Mouse (Mus musculus) intestine, postnatal 0 days (tissue): ENCODE measurements at regions not wholly inside any gene's neighbourhood (a gene's known extent, or its start where the extent isn't known, plus 50 kb on each side); places are given as distances from the start of the nearest gene placed in this dataset.

Source experiments
- ATAC-seq: fragments of 200-750 bp; cut with Nextera tagmentation; 2 replicates; pipeline ENCODE4 v1.8.0; 2017; ENCODE audit warnings: mild to moderate bottlenecking, moderate TSS enrichment, moderate library complexity
- H3K27ac ChIP-seq: fragments of 300-500 bp; sonication (generic); 2 replicates; pipeline ENCODE4 v1.5.1; 2014; ENCODE audit warnings: mild to moderate bottlenecking, low read depth, low read length, moderate library complexity
- H3K27me3 ChIP-seq: fragments of 300-500 bp; sonication (generic); replicated peaks from 2 replicates; pipeline ENCODE4 v1.6.1; 2014; ENCODE audit warnings: low read length, mixed read lengths; ENCODE audit not compliant: control insufficient read depth, insufficient read depth
- H3K36me3 ChIP-seq: fragments of 300-500 bp; sonication (generic); 2 replicates; pipeline ENCODE4 v1.6.1; 2014; ENCODE audit warnings: mild to moderate bottlenecking, moderate library complexity; ENCODE audit not compliant: control insufficient read depth, insufficient read depth
- H3K4me1 ChIP-seq: fragments of 300-500 bp; sonication (generic); replicated peaks from 2 replicates; pipeline ENCODE4 v1.6.1; 2014; ENCODE audit warnings: antibody characterized with exemption, low read length, mixed read lengths; ENCODE audit not compliant: control insufficient read depth, insufficient read depth
- H3K4me2 ChIP-seq: fragments of 300-500 bp; sonication (generic); replicated peaks from 2 replicates; pipeline ENCODE4 v1.6.1; 2014; ENCODE audit warnings: low read depth, mild to moderate bottlenecking, moderate library complexity
- H3K4me3 ChIP-seq: fragments of 300-500 bp; sonication (generic); 2 replicates; pipeline ENCODE4 v1.5.1; 2014; ENCODE audit warnings: low read depth, low read length
- H3K9ac ChIP-seq: fragments of 300-500 bp; sonication (generic); 2 replicates; pipeline ENCODE4 v1.6.1; 2014; ENCODE audit warnings: mild to moderate bottlenecking, low read depth, low read length
- H3K9me3 ChIP-seq: fragments of 300-500 bp; sonication (generic); 2 replicates; pipeline ENCODE4 v1.6.1; 2016; ENCODE audit warnings: mixed run types; ENCODE audit not compliant: control insufficient read depth
- CTCF ChIP-seq: sonication (generic); IDR thresholded peaks from 2 replicates; pipeline ENCODE4 v1.5.1; 2016; ENCODE audit warnings: low read depth, mild to moderate bottlenecking, control low read depth, antibody characterized with exemption, moderate library complexity
- WGBS: fragments of 180-500 bp; shearing (Covaris S2); extraction: QIAGEN DNeasy Blood & Tissue Kit; methylation state at CpG from one replicate; pipeline ENCODE4 v1.1.7; 2014; 5-methylcytosine and 5-hydroxymethylcytosine counted together

DNA sequence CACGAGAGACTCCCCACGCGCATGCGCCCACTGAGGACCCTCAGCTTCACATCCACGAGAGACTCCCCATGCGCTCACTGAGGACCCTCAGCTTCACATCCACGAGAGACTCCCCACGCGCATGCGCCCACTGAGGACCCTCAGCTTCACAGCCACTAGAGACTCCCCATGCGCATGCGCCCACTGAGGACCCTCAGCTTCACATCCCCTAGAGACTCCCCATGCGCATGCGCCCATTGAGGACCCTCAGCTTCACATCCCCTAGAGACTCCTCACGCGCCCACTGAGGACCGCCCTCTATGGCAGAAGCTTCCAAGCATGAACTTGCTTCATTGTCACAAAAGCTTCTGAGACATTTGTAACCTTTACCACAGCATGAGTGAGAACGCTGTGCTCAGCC lies 221.0 kb downstream of the Pax3 start:
- Histone ChIP-seq H3K9ac (no peak overlapping the region), H3K27ac (no peak overlapping the region), H3K36me3 (no peaks in the 10 kb centered on the region), H3K9me3 (no peaks in the 10 kb centered on the region), H3K4me1 (no peaks in the 10 kb centered on the region), H3K27me3 (no peaks in the 10 kb centered on the region), H3K4me2 (no peak overlapping the region), H3K4me3 (no peak overlapping the region)
- WGBS: 92% methylated on average over 18 of the region's 18 CpGs
- ATAC-seq: no peak
- no peak for TF ChIP-seq CTCF

DNA sequence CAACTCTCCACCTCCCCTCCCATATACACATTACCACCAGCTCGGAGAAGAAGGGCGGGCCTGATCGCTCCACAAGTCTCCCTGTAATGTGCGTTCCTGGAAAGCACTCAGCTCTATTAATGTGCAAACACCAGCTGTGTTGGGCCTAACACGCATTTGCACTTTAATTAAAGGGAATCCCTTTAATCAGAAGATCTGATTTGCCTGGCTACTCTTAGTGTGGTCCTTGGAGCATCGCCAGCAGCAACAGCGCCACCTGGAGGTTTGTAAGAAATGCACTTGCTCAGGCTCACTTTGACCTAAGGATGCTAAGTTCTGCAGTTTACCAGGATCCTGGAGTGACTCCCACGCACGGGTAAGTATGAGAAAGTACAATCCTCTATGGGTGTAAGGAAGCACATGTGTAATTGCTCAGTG lies 224.6 kb downstream of the Pax3 start:
- WGBS: 14% methylated on average over 9 of the region's 9 CpGs
- no peaks in the 10 kb centered on the region for H3K27me3 ChIP-seq
- no peak overlapping the region for H3K4me3 ChIP-seq
- peak; percentile 79 for TF ChIP-seq CTCF
- no peaks in the 10 kb centered on the region for H3K4me1 ChIP-seq
- H3K27ac ChIP-seq: no peak overlapping the region
- no peak for ATAC-seq
- H3K36me3 ChIP-seq: no peaks in the 10 kb centered on the region
- H3K9ac ChIP-seq: no peak overlapping the region
- no peaks in the 10 kb centered on the region for H3K9me3 ChIP-seq
- no peak overlapping the region for H3K4me2 ChIP-seq

- no peaks in the 10 kb centered on the region for H3K27me3 ChIP-seq
- H3K36me3 ChIP-seq: no peaks in the 10 kb centered on the region
- no peak overlapping the region for H3K9ac ChIP-seq
- no peak overlapping the region for H3K4me3 ChIP-seq
- TF ChIP-seq CTCF: no peak
- H3K4me2 ChIP-seq: no peak overlapping the region
- H3K9me3 ChIP-seq: no peaks in the 10 kb centered on the region
- ATAC-seq: no peak
- no peak overlapping the region for H3K27ac ChIP-seq
- no peaks in the 10 kb centered on the region for H3K4me1 ChIP-seq
- WGBS: 35% methylated on average over 3 of the region's 3 CpGs
These were observed 232.1 kb downstream of the Pax3 start for GRCm38 (mm10) chr1:77964656-77965335.

DNA sequence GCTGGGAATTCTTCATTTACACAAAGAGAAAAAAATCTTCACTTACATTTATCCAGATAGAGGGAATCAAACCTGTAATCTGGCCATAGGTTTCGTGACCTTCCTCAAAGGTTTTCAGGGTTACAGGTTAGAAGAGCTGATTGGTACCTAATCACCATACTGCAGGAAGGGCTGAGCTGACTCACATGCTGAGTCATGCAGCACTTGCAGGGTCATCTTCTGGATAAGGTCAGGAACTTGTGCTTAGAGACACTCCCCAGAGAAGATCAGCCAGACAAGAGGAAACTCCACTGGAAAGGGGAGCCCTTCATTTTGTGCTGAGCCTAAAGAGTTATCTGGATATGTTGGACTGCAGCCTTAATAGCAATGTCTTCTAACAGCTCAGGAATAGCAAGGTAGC lies 237.6 kb downstream of the Pax3 start:
- WGBS: 68% methylated on average over 1 of the region's 1 CpGs

GRCm38 (mm10) chr1:77957156-77957767 lies 239.7 kb downstream of the Pax3 start:
- Histone ChIP-seq H3K4me2 (no peak overlapping the region), H3K9me3 (no peaks in the 10 kb centered on the region), H3K4me3 (no peak overlapping the region), H3K36me3 (no peaks in the 10 kb centered on the region), H3K27ac (no peak overlapping the region), H3K4me1 (no peaks in the 10 kb centered on the region), H3K27me3 (no peaks in the 10 kb centered on the region), H3K9ac (no peak overlapping the region)
- WGBS: 60% methylated on average over 8 of the region's 8 CpGs
- no peak for TF ChIP-seq CTCF
- no peak for ATAC-seq

More for the DNA sequence above, 237.6 kb downstream of the Pax3 start:
- H3K4me3 ChIP-seq: no peak overlapping the region
- no peaks in the 10 kb centered on the region for H3K4me1 ChIP-seq
- no peak overlapping the region for H3K9ac ChIP-seq
- ATAC-seq: no peak
- H3K36me3 ChIP-seq: no peaks in the 10 kb centered on the region
- H3K27me3 ChIP-seq: no peaks in the 10 kb centered on the region
- no peak for TF ChIP-seq CTCF
- H3K9me3 ChIP-seq: no peaks in the 10 kb centered on the region
- H3K4me2 ChIP-seq: no peak overlapping the region
- H3K27ac ChIP-seq: no peak overlapping the region

- ATAC-seq: no peak
- no peak overlapping the region for H3K4me3 ChIP-seq
- WGBS: 75% methylated on average over 2 of the region's 2 CpGs
- no peaks in the 10 kb centered on the region for H3K27me3 ChIP-seq
- no peak for TF ChIP-seq CTCF
- no peak overlapping the region for H3K4me2 ChIP-seq
- no peaks in the 10 kb centered on the region for H3K4me1 ChIP-seq
- H3K36me3 ChIP-seq: no peaks in the 10 kb centered on the region
- no peak overlapping the region for H3K9ac ChIP-seq
- H3K27ac ChIP-seq: no peak overlapping the region
- H3K9me3 ChIP-seq: no peaks in the 10 kb centered on the region
These were observed 249.0 kb downstream of the Pax3 start for GRCm38 (mm10) chr1:77947894-77948293.
